Mouse (Mus musculus): ENCODE measurements around the gene Ndufab1.
"Not testable (repeated sequence)": the region's sequence is repeated elsewhere in the genome, so short reads cannot be mapped to it uniquely, and the experiment has no call there.

Gene Ndufab1

DNA sequence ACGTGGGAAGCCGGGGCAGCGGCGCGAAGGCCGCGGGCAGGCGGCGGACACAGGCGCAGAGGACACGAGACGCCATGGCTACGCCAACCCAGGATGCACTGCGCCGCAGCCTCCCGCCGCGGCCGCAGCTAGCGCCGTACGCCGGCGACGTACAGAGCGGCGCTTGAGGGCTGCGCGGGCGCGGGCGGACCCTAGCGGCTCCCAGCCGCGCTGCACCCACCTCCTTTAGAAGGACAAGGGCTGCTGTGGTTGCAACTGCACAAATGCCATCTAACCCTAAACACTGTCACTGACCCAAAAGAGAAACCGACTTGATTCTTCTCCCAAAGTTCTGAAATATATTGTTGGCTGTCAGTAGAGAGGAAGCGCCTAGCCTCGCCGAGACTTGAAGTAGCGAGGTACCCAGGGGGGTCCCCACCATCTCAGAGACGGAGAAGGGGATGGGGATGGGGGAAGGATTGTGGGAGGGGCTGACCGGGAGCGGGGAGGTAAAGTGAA lies at the start of gene Ndufab1:
Gene Ndufab1 (minus strand): TSS at position 140 of the 498 bp plus-strand sequence.
- in situ Hi-C loops (cut with MseI, MboI) = no loop called here

DNA sequence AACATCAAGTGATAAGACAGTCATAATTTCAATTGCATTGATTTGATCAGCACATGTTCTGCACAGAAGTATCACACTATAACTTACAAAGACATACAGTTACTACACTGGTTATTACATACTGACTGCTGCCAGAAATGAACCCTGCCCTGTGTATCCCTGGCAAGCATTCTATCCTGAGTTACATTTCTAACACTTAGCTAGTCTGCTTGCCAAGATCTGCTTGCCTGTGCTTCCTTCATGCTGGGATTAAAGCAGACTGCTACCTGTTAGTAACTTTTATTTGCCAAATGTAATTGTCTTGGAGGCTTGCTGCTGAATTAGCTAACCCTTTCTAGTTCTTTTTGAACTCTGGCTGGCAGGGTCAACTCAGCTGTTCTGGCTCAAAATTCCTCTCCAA lies 39.3 kb upstream of the Ndufab1 start:
- in situ Hi-C loops (cut with MseI, MboI) = no loop called here

DNA sequence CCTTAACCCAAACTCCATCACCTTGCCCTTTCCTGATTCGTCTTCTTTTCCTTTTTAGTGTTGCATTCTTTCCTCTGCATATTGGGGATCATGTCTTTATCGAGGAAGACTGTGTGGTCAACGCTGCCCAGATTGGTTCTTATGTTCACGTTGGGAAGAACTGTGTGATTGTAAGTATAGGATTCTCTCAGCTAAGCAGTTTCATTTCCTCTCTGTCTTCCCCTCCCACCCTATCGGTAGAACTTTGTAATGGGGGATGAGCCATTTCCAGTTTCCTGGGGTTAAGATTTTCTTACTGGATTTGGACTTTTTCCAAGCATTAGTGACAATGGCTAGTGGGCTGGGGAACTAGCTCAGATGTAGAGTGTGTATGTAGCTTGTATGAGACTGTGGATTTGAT lies 36.5 kb upstream of the Ndufab1 start:
- in situ Hi-C loops (cut with MseI, MboI) = no loop called here

DNA sequence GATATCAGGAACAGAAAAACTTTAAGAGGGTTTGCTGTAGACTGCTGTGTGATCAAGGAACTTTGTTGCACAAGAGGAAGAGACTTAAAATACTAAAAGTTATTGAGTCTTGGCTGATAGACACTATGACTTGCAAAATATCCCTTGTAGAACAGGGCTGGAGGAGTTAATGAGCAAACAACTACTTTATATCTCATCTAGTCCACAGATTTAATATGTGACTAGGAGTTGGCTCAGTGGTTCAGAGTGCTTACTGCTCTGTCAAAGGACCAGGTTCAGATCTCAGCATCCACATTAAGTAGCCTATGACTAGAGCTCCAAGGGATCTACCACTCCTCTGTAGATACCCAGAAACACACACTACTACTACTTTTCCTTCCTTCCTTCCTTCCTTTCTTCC lies 35.4 kb upstream of the Ndufab1 start:
- in situ Hi-C loops (cut with MseI, MboI) = no loop called here

DNA sequence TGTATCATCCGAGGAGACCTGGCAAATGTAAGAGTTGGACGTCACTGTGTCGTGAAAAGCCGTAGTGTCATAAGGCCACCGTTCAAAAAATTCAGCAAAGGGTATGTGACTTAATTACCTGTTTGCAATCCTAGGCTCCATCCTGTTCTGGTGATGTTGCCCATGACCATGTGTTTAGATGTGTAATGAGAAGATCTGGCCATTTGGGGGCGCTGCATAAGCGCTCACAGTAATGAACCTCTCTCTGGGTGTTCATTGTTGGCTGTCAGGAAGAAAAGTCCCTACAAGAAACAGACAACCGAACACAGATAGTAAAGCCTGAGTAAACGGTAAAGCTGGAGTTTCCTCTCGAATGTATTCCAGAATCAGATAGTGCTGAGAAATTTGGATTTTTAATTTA lies 33.4 kb upstream of the Ndufab1 start:
- in situ Hi-C loops (cut with MseI, MboI) = no loop called here

DNA sequence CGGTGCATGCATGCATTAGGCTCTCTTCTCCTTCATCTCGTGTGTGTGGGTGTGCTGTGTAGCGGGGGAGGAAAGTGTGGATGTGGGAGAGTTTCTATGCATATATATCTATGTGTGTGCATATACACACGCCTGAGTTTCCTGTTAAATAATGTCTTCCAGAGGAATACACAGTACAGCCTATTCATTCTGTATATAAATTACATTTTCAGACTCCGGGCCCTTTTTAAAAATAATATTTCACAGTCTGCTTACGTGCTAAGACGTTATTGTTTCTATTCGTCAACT lies 31.6 kb upstream of the Ndufab1 start:
- in situ Hi-C loops (cut with MseI, MboI) = no loop called here

DNA sequence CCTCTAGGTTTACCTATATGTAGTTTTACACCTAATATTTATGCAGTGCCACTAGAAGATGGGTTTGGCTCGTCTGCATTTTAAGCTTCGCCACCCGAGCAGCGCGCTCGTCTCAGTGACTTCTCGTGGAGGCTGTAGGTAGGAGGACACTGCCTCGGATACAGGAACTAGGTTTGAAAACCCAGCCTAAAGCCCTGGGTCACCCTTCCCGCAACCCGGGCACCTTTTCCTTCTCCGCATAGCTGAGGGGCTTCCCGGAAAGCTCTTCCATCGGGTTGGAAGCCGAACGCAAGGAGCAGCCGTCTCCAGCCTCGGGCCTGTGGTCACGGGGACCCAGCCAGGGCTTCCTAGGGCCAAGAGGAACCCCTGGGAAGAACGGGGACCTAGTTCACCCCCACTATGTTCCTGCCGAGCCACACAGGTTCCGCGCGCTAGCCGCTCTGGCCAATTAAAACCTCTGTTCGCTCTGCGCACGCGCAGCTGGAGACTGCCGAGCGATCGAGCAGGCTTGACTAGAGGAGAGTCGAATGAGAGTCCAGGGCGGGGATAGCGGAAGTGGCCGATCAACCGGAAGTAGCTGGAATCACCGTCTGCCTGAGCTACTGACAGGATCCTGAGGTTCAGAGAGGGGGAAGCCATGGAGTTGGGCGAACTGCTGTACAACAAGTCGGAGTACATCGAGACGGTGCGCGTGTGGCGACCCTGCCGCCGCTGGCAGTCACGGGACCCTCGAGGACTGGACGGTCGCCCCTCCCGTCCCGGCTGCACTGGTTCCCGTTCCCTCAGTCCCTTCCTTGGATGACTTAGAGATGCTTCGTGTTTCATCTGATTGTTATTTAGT lies 31.0 kb upstream of the Ndufab1 start, which contains the start of the genes Palb2 and Dctn5:
Gene Palb2 (minus strand): TSS at position 489 of the 841 bp plus-strand sequence.
Gene Dctn5 (plus strand): TSS at position 545 of the 841 bp plus-strand sequence.
- in situ Hi-C loops (cut with MseI, MboI) = no loop called here

DNA sequence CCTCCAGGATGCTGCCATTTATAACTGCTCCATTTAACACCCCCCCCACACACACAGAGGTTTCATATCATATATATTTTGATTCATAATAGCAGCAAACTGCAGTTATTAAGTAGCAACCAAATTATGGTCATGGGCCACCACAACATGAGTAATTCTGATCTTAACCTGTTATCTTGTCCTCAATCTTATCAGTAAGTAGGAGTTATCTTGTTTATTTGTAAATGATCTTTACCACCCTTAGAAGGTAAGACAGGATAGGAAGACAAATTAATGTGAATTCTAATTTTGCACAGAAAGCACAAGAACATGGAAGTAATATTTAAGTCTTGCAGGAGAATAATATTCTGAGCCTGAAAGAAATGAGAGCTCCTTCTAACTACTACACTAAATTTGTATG lies 30.1 kb upstream of the Ndufab1 start:
- in situ Hi-C loops (cut with MseI, MboI) = no loop called here

DNA sequence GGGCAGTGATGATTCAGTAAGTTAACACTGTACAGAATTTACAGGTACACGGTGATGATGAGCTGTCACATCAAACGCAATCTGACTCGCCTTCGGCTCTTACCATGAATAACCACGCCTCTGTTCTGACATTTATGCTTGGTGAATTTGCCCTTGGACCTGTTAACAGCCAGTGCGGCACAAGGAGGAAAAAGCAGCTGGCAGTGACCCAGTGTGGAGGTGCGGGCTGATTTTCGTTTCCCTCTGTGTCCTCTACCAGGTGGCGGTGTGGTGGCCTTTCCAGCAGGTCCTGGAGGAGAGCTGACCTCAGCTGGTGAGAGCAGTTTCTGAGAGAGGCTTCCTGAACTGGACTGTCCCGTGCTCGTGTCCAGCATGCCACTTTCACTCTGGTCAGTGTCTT lies 25.3 kb upstream of the Ndufab1 start:
- in situ Hi-C loops (cut with MseI, MboI) = no loop called here

DNA sequence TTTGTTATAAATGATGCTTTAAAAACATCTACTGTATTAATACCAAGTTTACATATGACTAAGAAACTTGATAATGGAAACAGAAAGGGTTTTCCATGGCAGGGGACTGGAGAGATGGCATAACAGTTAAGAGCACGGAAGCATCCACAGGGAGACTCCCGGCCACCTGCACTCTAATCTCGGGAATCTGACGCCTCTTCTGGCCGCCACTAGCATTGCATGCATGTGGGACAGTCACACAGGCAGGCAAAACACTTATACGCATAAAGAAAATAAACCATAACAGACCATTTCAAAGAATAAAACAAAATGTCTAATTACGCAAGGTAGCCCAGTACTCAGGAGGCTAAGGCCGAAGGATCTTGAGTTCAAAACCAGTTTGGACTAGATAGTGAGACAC lies 23.9 kb upstream of the Ndufab1 start:
- in situ Hi-C loops (cut with MseI, MboI) = no loop called here

DNA sequence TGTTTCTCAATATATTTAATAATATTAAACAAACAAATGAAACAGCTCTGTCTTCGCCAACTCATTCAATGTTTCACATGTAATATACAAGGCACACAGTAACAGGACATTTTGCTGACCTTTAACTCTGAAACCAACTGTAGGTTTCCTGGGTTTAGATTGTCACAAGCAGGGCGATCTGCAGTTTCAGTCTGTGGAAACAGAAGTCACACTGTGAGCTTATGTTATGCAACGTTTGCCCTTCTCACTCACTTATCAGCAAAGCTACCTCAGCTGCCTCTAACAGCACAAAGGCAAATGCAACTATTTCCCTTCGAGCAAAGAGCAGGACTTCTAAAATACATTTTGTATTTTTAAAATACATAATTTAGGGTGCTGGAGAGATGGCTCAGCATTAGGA lies 21.8 kb upstream of the Ndufab1 start:
- in situ Hi-C loops (cut with MseI, MboI) = no loop called here

DNA sequence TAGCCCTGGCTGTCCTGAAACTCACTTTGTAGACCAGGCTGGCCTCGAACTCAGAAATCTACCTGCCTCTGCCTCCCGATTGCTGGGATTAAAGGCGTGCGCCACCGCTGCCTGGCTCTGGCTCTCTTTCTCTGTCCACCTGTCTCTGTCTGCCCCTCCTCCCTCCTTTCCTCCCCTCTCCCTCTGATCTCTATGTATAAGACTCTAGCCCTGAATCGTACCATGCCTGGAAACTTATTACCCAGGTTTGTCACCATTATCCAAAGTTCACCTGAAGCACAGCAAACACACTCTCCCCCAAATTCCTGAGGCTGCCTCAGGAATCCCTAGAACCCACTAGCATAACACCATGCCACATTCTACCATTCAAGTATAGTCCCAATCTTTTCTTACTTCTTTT lies 6.5 kb upstream of the Ndufab1 start:
- in situ Hi-C loops (cut with MseI, MboI) = no loop called here

DNA sequence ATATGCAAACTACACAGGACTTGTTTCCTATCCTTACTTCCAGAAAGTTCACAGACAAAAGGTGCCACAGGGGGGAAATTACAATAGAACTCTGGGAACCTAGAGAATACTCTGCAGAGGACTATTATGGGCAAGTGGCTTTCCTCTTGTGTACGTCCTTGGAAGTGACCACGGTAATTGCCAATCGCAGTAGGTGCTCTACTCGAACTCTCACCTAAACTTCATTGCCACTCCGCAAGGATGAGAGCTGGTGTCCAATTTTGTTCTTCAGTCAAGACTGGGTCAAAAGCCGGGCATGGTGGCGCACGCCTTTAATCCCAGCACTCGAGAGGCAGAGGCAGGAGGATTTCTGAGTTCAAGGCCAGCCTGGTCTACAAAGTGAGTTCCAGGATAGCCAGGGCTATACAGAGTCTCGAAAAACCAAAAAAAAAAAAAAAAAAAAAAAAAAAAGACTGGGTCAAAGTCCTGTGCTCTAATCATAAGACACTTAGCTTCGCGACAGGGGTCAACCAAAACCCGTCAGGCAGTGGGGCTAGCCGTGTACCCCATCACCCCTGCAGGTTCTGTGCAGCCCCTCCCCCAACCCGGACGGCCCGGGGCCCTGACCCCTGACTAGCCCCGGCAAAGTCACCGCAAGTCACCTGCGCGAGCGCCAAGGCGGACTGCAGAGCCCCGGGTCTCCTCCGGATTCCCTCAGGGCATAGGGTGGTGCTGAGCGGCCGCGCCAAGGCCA lies 506 bp downstream of the Ndufab1 start:
- in situ Hi-C loops (cut with MseI, MboI) = not testable (repeated sequence)

DNA sequence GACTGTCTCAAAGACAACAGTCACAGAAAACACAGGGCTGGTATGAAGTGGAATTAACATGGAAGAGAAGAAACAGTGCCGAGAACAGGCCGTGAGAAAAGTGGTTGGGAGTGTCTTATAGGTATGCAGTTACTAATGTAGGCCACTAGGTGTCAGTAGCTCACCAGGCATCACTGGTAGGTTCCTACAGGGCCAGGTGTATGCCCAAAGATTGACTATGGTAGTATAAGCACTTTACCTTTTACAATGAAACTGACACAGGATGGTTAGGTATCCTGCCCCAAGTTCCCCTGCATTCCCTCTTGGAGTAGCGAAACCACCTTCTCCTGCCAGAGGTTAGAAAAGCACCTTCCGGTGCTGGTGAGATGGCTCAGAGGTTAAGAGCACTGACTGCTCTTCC lies 2.5 kb downstream of the Ndufab1 start:
- in situ Hi-C loops (cut with MseI, MboI) = no loop called here

DNA sequence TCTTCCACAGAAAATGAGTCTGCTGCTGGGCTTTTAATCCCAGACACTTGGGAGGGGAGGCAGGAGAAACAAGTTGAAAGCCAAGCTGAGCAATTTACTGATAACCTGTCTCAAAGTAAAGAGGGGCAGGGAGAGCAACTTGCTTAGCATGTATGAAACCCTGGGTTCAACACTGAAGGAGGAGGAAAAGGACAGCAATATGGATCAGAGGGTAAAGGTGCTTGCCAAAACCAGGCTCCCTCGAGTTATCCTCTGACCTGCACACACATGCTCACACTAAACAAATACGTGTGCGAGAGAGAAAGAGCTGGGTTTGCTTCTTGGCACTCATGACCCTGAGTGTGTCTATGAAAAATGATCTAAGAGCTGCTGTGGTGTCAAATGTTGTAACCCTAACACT lies 3.7 kb downstream of the Ndufab1 start:
- in situ Hi-C loops (cut with MseI, MboI) = no loop called here

DNA sequence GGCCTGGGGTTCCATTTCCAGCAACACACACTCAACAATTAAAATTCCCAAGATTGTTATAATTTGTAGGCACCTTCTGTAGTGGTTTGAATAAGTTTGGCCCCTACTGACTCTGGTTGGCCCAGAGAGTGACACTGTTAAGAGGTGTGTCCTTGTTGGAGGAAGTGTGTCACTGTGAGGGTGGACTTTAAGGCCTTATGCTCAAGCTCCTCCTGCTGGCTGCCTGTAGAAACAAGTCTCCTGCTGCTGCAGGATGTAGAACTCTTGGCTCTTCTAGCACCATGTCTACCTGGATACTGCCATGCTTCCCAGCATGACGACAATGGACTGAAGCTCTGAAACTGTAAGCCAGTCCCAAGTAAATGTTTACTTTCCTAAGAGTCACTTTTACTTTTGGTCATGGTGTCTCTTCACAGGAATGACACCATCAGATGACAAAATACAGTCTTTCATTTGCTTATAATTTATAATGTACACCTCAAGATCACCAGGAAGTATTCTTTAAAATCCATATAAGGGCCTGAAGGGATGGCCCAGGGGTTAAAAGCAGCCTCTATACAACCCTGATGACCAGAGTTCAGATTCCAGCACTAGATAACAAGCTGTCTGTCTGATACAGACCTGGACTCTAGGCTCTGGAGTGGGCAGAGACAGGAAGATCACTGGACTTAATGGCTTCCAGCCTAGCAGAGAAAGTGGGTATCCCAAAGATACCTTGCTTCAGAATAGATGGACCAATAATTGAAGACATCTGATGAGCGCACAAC lies 6.9 kb downstream of the Ndufab1 start:
- in situ Hi-C loops (cut with MseI, MboI) = no loop called here

DNA sequence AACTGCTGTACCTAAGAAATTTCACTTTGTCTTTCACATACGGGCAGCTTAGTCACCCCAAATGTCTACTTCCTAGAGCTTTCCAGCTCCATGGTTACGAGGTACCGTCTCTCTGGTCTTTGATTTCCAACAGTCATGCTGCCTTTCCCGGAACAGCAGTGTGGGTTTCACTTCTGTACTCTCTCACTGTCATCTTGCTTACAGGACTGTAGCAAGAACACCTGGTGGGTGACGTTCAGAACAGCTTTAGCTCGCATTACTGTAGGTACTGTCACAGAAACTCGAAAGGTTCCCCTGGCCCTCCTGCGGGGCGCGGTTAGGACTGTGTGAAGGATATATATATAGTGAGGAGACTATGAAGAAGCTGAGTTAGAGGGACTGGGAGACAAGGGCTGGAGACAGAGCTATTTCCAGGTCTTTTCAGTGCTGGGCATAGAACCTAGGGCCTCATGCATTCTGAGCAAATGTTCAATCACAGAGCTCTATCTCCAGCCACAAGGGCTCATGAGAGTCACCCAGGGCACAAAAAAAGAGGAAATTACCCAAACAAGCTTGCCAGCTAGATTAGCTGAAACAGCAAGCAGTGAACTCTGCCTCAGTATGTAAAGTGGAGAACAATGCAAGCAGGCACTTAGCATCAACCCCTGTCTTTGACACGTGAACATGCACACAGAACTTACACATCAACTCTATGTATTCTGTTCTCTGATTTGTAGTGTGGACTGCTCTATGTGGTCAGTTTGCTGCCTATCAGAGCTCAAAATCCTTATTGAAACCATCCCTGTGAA lies 14.3 kb downstream of the Ndufab1 start:
- in situ Hi-C loops (cut with MseI, MboI) = no loop called here

DNA sequence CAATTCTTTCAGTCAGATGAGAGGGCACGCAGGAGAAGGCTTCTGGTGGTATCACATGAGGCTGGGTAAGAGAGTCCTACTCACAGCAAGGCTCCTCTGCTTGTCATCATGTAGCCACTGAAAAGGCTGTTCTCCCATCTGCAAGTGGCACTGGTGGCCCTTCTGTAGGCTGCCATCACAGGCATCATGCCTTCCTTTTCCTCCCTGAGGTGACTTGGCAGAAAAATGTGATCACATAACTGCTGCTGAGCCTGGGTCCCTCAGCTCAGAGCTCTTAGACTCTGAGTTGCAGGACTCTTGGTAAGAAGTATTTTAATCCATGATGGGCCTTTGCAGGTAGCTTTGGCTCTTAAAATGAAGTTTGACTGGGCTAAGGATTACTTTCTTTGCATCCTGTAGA lies 20.6 kb downstream of the Ndufab1 start:
- in situ Hi-C loops (cut with MseI, MboI) = no loop called here

DNA sequence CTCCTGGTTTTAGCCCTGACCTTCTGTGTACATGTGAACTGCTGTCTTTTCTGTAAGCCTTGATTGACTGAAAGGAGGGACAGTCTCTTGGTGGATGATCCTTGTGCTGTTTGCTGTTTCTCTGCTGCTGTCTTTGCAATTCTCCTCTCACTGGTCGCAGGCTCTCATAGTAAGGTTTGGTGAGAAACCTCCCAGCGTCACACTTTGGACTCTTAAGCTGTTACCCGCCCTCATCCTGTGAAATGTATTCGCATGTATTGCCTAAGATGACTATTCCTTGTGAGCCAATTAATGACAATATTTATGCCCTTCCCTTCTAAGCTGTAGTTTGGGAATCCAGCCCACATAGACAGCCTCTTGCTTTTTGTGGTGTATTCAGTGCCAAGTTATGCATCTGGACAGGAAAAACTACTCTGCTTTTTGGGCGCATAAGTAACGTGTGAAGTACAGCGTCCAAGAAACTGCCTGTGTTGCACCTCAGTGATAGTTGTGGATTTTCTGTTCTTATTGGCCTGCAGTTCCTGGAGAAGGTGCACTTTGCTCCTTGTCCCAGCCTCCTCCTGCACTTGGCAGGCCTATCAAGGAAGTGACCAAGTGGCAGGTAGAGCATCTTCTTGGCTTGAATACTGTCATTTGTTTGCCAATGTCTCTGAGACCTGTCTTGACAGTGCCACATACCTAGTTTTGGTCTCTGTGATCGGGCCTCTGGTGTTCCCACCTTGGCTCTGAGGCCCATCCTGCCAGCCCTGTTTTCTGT lies 21.7 kb downstream of the Ndufab1 start:
- in situ Hi-C loops (cut with MseI, MboI) = no loop called here

DNA sequence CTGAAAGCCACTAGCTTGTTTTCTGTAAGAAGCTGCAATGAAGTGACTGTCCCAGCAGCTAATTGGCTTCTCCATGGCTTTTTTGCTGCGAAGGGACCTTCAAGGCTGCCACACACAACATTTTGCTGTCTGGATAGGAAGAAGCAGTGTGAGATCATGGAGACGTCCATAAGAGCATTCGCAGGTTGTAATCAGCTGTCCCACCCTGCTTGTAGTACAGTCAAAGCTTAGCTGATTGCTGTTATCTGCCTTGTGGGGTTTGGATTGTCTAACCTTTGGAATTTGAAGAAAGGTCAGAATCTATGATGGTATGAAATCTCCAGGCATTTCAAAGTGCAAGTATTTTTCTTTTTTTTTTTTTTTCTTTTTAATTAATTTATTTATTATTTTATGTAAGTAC lies 27.3 kb downstream of the Ndufab1 start:
- in situ Hi-C loops (cut with MseI, MboI) = no loop called here
